Mouse (Mus musculus) small intestine, adult 2 months (tissue): ENCODE data around the gene Pitpnm1. TPM values are rescaled to one million over a fixed set of nuclear protein-coding genes. Genes with fewer than 3 reads are reported as not detected.

Experiments
- H3K27ac ChIP-seq: fragments of 200-500 bp; 2 replicates; pipeline ENCODE4 v1.5.1; 2012; ENCODE audit warnings: low read depth, low read length, control low read depth, inconsistent platforms; ENCODE audit not compliant: insufficient read depth
- H3K27me3 ChIP-seq: fragments of 200-500 bp; 2 replicates; pipeline ENCODE4 v1.6.1; 2012; ENCODE audit warnings: mild to moderate bottlenecking, moderate library complexity, low read length, inconsistent platforms; ENCODE audit not compliant: control insufficient read depth, insufficient read depth
- H3K36me3 ChIP-seq: fragments of 200-500 bp; 2 replicates; pipeline ENCODE4 v1.6.1; 2012; ENCODE audit warnings: mild to moderate bottlenecking, low read length, control low read depth, inconsistent platforms; ENCODE audit not compliant: control insufficient read depth, insufficient read depth
- H3K4me1 ChIP-seq: fragments of 200-500 bp; 2 replicates; pipeline ENCODE4 v1.6.1; 2012; ENCODE audit warnings: low read length, inconsistent platforms, mixed read lengths; ENCODE audit not compliant: control insufficient read depth, insufficient read depth, insufficient read length
- H3K4me3 ChIP-seq: fragments of 200-500 bp; 2 replicates; pipeline ENCODE4 v1.5.1; 2012; ENCODE audit warnings: low read depth, mild to moderate bottlenecking, control low read depth, inconsistent platforms, low read length, moderate library complexity
- CTCF ChIP-seq: fragments of 200-500 bp; IDR thresholded peaks from 2 replicates; pipeline ENCODE4 v1.5.1; 2012; ENCODE audit warnings: low read depth, mild to moderate bottlenecking, control low read depth, inconsistent platforms, low read length, moderate library complexity, mixed read lengths; ENCODE audit not compliant: insufficient replicate concordance, insufficient read length; ENCODE audit errors: extremely low read depth
- POLR2A ChIP-seq: fragments of 200-500 bp; IDR thresholded peaks from 2 replicates; pipeline ENCODE4 v1.6.1; 2012; ENCODE audit warnings: low read depth, mild to moderate bottlenecking, control low read depth, inconsistent platforms, low read length, moderate library complexity
- WGBS: fragments of 180-500 bp; shearing (Covaris S2); methylation state at CpG from one replicate; pipeline ENCODE4 v1.1.7; 2018; 5-methylcytosine and 5-hydroxymethylcytosine counted together
- polyA plus RNA-seq: library from polyadenylated mRNA; depleted of rRNA; stranded (reverse); fragments of >200 nt; gene quantifications from 2 replicates; pipeline ENCODE4 v1.2.3, GENCODE M21; 2012; rRNA removed

Pitpnm1 gene
- 108 and 197 TPM in 2 replicates for polyA plus RNA-seq

- H3K36me3 ChIP-seq = peaks cover 22% of the 10 kb centered on the region
- peak within 1 kb of the TSS; percentile 91 for H3K4me3 ChIP-seq
- H3K4me1 ChIP-seq = peaks cover 26% of the 10 kb centered on the region
- no peaks in the 10 kb centered on the region for H3K27me3 ChIP-seq
- peak within 1 kb of the TSS; percentile 90 for H3K27ac ChIP-seq
- 1% methylated on average over 53 of the region's 53 CpGs for whole genome bisulfite sequencing
- TF ChIP-seq CTCF = no peak
- peak; percentile 71 for TF ChIP-seq POLR2A
These were observed at the start of gene Pitpnm1 for GRCm38 (mm10) chr19:4099837-4100717. TSS of gene Pitpnm1 (plus strand) at chr19:4099998.

GRCm38 (mm10) chr19:4051016-4051415 is 48.8 kb upstream of the Pitpnm1 start:
- no peak overlapping the region for H3K27ac ChIP-seq
- peaks cover 15% of the 10 kb centered on the region for H3K4me1 ChIP-seq
- WGBS = 96% methylated on average over 5 of the region's 5 CpGs
- H3K4me3 ChIP-seq = no peak overlapping the region
- H3K27me3 ChIP-seq = no peaks in the 10 kb centered on the region
- TF ChIP-seq CTCF (no peak), POLR2A (no peak)
- no peaks in the 10 kb centered on the region for H3K36me3 ChIP-seq

DNA sequence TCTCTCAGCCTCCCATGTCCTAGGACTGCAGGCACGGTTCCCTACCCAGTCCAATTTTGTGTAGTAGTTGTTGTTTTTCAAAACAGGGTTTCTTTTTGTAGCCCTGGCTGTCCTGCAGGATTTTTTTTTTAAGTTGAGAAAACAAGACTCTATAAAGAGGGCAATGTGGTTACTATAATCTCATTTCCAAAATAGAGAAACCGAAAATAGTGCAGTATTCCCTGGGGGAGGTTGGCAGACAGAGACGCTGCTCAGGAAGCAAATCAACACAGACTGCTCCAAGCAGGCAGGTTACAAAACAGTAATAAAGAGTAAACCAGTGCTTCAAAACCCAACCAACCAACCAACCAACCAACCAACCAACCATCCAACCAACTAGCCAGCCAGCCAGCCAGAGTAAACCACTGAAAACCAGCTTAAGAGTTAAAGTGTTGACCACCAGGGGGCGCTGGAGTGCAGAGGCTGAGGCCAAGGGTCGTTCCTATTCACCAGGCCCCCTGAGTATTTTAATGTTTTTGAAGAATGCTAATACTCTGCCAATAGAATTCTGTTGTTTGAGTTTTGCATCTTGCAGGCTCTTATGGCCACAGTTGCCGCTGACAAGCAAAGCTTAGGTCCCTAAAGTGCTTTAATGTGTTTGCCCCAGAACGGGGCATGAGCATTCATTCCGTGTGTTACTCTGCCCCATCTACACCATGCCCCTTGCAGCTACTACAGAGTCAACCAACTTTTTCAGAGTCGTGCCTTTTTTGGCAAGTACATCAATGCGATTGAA is 47.9 kb upstream of the Pitpnm1 start:
- no peaks in the 10 kb centered on the region for H3K27me3 ChIP-seq
- peaks cover 20% of the 10 kb centered on the region for H3K4me1 ChIP-seq
- H3K27ac ChIP-seq = no peak overlapping the region
- 57% methylated on average over 10 of the region's 10 CpGs for whole genome bisulfite sequencing
- TF ChIP-seq CTCF = peak; percentile 93; the same call in 1 of the 2 replicates
- no peak for TF ChIP-seq POLR2A
- no peaks in the 10 kb centered on the region for H3K36me3 ChIP-seq
- no peak overlapping the region for H3K4me3 ChIP-seq

DNA sequence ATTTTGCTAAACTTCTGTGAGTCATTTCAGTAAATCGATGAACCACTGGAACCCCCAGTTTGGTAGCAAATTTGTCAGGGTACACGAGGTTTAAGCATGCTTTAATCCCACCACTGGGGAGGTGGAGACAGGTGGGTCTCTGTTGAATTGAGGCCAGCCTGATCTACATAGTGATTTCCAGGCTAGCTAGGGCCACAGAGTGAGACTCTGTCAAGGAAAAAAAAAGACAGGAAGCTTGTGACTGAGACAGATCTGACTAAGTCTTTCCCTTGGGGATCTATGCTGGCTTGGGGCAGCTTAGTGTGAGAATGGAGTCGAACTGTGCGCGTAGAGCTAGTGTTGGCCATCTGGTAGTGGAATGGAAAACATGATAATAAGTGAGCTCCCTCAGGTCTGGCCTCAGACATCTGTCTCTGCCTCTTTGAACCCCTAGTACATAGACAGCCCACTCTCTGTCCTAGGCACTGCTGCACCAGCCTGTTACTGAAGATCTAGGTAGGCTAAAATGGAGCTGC is 47.2 kb upstream of the Pitpnm1 start:
- no peak for TF ChIP-seq POLR2A
- H3K27ac ChIP-seq = no peak overlapping the region
- H3K4me1 ChIP-seq = peaks cover 27% of the 10 kb centered on the region
- no peaks in the 10 kb centered on the region for H3K27me3 ChIP-seq
- 79% methylated on average over 5 of the region's 5 CpGs for WGBS
- H3K36me3 ChIP-seq = no peaks in the 10 kb centered on the region
- no peak overlapping the region for H3K4me3 ChIP-seq

DNA sequence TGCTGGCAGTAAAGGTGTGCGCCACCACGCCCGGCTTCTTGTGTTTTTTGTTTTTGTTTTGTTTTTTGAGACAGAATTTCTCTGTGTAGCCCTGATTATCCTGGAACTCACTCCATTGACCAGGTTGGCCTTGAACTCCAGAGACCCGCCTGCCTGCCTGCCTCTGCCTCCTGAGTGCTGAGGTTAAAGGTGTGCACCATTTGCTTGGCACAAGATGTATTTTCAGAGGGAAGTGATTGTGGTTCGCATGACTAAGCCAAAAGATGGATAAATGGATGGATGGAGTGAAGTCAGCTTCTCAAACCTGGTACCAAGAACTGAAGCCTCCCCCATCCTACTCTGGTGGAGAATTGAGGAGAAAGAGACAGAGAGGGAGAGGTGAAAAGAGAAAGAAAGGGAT is 45.2 kb upstream of the Pitpnm1 start:
- 76% methylated on average over 5 of the region's 5 CpGs for WGBS
- Histone ChIP-seq H3K36me3 (no peaks in the 10 kb centered on the region), H3K27ac (no peak overlapping the region), H3K27me3 (no peaks in the 10 kb centered on the region), H3K4me3 (no peak overlapping the region), H3K4me1 (peaks cover 43% of the 10 kb centered on the region)
- TF ChIP-seq CTCF = no peak
- no peak for TF ChIP-seq POLR2A

DNA sequence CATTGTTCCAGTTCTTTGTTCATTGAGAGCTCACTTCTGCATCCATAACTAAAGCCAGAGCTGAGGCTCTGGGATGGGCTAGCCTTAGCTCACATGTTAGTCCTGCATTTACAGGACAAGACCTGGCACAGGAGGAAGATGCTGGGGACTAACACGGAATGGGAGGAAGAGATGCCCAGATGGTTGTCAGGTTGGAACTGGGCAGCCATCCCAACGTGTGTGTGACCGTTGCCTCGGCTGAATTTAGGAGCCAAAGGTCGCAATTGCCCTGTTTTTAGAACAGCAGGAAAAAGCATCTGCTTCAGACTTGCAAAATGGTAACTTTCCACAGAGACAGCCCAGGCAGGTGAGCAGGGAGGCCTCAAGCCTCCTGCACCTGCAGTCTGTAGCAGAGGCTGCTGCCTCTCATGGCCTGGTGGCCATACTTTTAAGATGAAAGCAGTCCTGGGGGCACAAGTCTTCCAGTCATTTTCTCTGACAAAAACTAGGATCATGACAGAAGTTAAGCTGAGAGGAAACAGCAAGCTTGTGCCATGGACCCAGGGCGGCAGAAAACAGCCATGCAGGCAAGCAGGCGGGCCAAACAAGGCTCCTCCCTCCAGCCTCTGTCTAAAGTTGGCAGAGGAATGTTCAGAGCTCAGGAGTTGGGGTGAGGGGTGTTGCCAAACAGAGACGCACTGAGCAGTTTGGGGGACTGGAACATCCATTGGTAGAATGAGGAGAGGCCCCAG is 44.4 kb upstream of the Pitpnm1 start:
- WGBS = 35% methylated on average over 8 of the region's 8 CpGs
- Histone ChIP-seq H3K36me3 (no peaks in the 10 kb centered on the region), H3K27me3 (no peaks in the 10 kb centered on the region), H3K4me1 (peaks cover 43% of the 10 kb centered on the region), H3K4me3 (no peak overlapping the region), H3K27ac (peak overlapping the region; percentile 80)
- TF ChIP-seq CTCF (no peak), POLR2A (no peak)
